Mouse (Mus musculus): ENCODE results near the gene Smarcad1. TPM values are rescaled to one million over a fixed set of nuclear protein-coding genes. Genes with fewer than 3 reads are reported as not detected.

The Smarcad1 gene
- total RNA-seq, 4 experiments from 2014 or later: 35.1 to 47.1 (median 41.9) TPM

- no peak for DNase-seq (ENCODE audit: low spot score in 2 of 2)
Measured at GRCm38 (mm10) chr6:65079139-65079538, 36.8 kb downstream of the Smarcad1 start.

GRCm38 (mm10) chr6:65114902-65115301 is 72.5 kb downstream of the Smarcad1 start:
- no peak for DNase-seq (ENCODE audit: low spot score in 2 of 2)

GRCm38 (mm10) chr6:65117540-65117939 is 75.2 kb downstream of the Smarcad1 start:
- DNase-seq (ENCODE audit: low spot score in 2 of 2): no peak

GRCm38 (mm10) chr6:65126074-65126726 is 83.8 kb downstream of the Smarcad1 start:
- peak; percentile 32 to 47 for DNase-seq (ENCODE audit: low spot score in 2 of 2)

- no peak for DNase-seq (ENCODE audit: low spot score in 2 of 2)
Measured at GRCm38 (mm10) chr6:65132376-65132775, 90.0 kb downstream of the Smarcad1 start.

GRCm38 (mm10) chr6:65137802-65138201 is 95.4 kb downstream of the Smarcad1 start:
- DNase-seq (ENCODE audit: low spot score in 2 of 2): no peak

- DNase-seq (ENCODE audit: low spot score in 2 of 2): no peak
Measured at GRCm38 (mm10) chr6:65138243-65138642, 95.9 kb downstream of the Smarcad1 start.

GRCm38 (mm10) chr6:65140082-65140749 is 97.8 kb downstream of the Smarcad1 start:
- no peak for DNase-seq (ENCODE audit: low spot score in 2 of 2)

GRCm38 (mm10) chr6:65140750-65141243 is 98.4 kb downstream of the Smarcad1 start:
- DNase-seq (ENCODE audit: low spot score in 2 of 2): no peak

GRCm38 (mm10) chr6:65142316-65142715 is 99.9 kb downstream of the Smarcad1 start:
- DNase-seq (ENCODE audit: low spot score in 2 of 2): no peak

GRCm38 (mm10) chr6:65144621-65145205 is 102.3 kb downstream of the Smarcad1 start, which contains the start of gene Hpgds:
Gene Hpgds (minus strand): TSS chr6:65144908.
- no peak for DNase-seq (ENCODE audit: low spot score in 2 of 2)

GRCm38 (mm10) chr6:65146363-65146762 is 104.0 kb downstream of the Smarcad1 start:
- DNase-seq (ENCODE audit: low spot score in 2 of 2): no peak

GRCm38 (mm10) chr6:65150703-65151102 is 108.3 kb downstream of the Smarcad1 start:
- DNase-seq (ENCODE audit: low spot score in 2 of 2): no peak

GRCm38 (mm10) chr6:65153570-65153969 is 111.2 kb downstream of the Smarcad1 start:
- no peak for DNase-seq (ENCODE audit: low spot score in 2 of 2)

GRCm38 (mm10) chr6:65157042-65157441 is 114.7 kb downstream of the Smarcad1 start:
- no peak for DNase-seq (ENCODE audit: low spot score in 2 of 2)

- no peak for DNase-seq (ENCODE audit: low spot score in 2 of 2)
Measured at GRCm38 (mm10) chr6:65159381-65159942, 117.1 kb downstream of the Smarcad1 start.

- no peak for DNase-seq (ENCODE audit: low spot score in 2 of 2)
Measured at GRCm38 (mm10) chr6:65164137-65164536, 121.8 kb downstream of the Smarcad1 start.

GRCm38 (mm10) chr6:65164977-65165376 is 122.6 kb downstream of the Smarcad1 start:
- no peak for DNase-seq (ENCODE audit: low spot score in 2 of 2)
